Mouse (Mus musculus) kidney, embryonic 16.5 days (tissue): ENCODE results near the gene Zfp287. TPM values are rescaled to one million over a fixed set of nuclear protein-coding genes. Genes with fewer than 3 reads are reported as not detected.
"Not testable (repeated sequence)": the region's sequence is repeated elsewhere in the genome, so short reads cannot be mapped to it uniquely, and the experiment has no call there.

ENCODE experiments used
- ATAC-seq: fragments of 200-750 bp; cut with Nextera tagmentation; 2 replicates; pipeline ENCODE4 v1.8.0; 2017; ENCODE audit warnings: moderate TSS enrichment; ENCODE audit not compliant: low FRiP score, low TSS enrichment
- H3K27ac ChIP-seq: fragments of 300-500 bp; sonication (generic); 2 replicates; pipeline ENCODE4 v1.5.1; 2014; ENCODE audit warnings: low read length
- H3K27me3 ChIP-seq: fragments of 300-500 bp; sonication (generic); 2 replicates; pipeline ENCODE4 v1.6.1; 2014; ENCODE audit warnings: low read length, control low read depth, mixed read lengths; ENCODE audit not compliant: insufficient read depth
- H3K36me3 ChIP-seq: fragments of 300-500 bp; sonication (generic); 2 replicates; pipeline ENCODE4 v1.6.1; 2014; ENCODE audit warnings: low read length, control low read depth, mixed read lengths; ENCODE audit not compliant: insufficient read depth
- H3K4me1 ChIP-seq: fragments of 300-500 bp; sonication (generic); 2 replicates; pipeline ENCODE4 v1.6.1; 2014; ENCODE audit warnings: low read length, control low read depth, mixed read lengths; ENCODE audit not compliant: insufficient read depth
- H3K4me2 ChIP-seq: fragments of 300-500 bp; sonication (generic); replicated peaks from 2 replicates; pipeline ENCODE4 v1.6.1; 2014; ENCODE audit warnings: low read depth, low read length
- H3K4me3 ChIP-seq: fragments of 300-500 bp; sonication (generic); 2 replicates; pipeline ENCODE4 v1.5.1; 2014; ENCODE audit warnings: mild to moderate bottlenecking, low read length
- H3K9ac ChIP-seq: fragments of 300-500 bp; sonication (generic); replicated peaks from 2 replicates; pipeline ENCODE4 v1.6.1; 2014; ENCODE audit warnings: low read length
- H3K9me3 ChIP-seq: fragments of 300-500 bp; sonication (generic); 2 replicates; pipeline ENCODE4 v1.6.1; 2016; ENCODE audit warnings: low read length, control low read depth
- WGBS: fragments of 180-500 bp; shearing (Covaris S2); extraction: QIAGEN DNeasy Blood & Tissue Kit; methylation state at CpG from one replicate; pipeline ENCODE4 v1.1.7; 2014; 5-methylcytosine and 5-hydroxymethylcytosine counted together
- polyA plus RNA-seq: library from polyadenylated mRNA; unstranded; fragments of >200 nt; fragmentation: Nextera tagmentation; extraction: Ambion mirVana; gene quantifications from 2 replicates; pipeline ENCODE4 v1.2.1, GENCODE M21; 2015

Zfp287 gene
- polyA plus RNA-seq, 1 experiment from 2014 or later: 7.5 TPM

DNA sequence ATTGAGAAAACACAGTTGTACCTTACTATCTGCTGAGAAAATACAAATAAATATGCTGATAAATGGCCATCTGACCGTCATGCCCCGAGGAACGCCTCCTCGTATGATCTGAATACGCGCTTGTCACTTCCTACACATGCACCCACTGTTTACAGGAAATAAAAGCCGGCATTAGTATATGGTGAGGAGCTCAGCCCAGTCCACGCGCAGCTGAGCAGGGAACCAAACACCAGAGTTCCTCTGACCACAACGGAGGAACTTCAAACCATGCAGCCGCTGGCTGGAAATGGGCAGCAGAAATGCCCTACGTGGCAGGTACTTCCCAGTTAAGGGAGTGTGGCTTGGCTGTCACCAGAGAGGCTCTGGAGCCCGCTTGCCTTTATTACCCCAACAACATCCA lies 17.7 kb upstream of the Zfp287 start:
- not testable (repeated sequence) for H3K4me2 ChIP-seq, H3K27ac ChIP-seq, ATAC-seq, H3K4me3 ChIP-seq, H3K36me3 ChIP-seq, H3K4me1 ChIP-seq, H3K9ac ChIP-seq, H3K9me3 ChIP-seq
- 85% methylated on average over 13 of the region's 13 CpGs for WGBS
- H3K27me3 ChIP-seq: peaks cover 14% of the 10 kb centered on the region; the same call in 1 of the 2 replicates

DNA sequence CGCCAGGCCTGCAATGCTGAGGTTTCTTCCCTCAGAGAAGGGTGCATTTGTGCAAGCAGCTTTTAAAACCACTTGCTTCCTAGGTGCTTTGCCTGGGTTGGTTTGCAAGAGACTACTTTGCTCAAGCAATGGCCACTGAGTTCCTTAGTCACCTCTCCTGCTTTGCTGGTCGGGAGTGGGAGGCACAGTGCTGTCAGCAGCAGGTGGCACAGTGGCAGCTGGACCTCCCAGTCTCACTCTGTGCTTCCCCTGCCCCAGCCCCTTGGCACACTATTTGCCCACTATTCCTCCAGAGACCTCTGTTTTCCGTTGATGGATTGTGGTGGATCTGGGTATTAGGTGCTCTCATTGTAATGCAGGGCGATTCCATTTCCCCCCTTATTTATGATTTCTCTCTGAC lies 16.4 kb upstream of the Zfp287 start:
- no peak overlapping the region for H3K4me3 ChIP-seq
- no peak for ATAC-seq
- no peak overlapping the region for H3K27ac ChIP-seq
- H3K9me3 ChIP-seq: no peaks in the 10 kb centered on the region
- H3K4me2 ChIP-seq: no peak overlapping the region
- H3K4me1 ChIP-seq: peaks cover 8% of the 10 kb centered on the region; the same call in 1 of the 2 replicates
- H3K9ac ChIP-seq: no peak overlapping the region
- H3K36me3 ChIP-seq: no peaks in the 10 kb centered on the region
- peaks cover 11% of the 10 kb centered on the region; the same call in 1 of the 2 replicates for H3K27me3 ChIP-seq
- WGBS: 74% methylated on average over 4 of the region's 4 CpGs

- H3K27ac ChIP-seq: no peak overlapping the region
- H3K9ac ChIP-seq: no peak overlapping the region
- WGBS: 66% methylated on average over 9 of the region's 9 CpGs
- peaks cover 11% of the 10 kb centered on the region; the same call in 1 of the 2 replicates for H3K27me3 ChIP-seq
- no peak overlapping the region for H3K4me2 ChIP-seq
- ATAC-seq: no peak
- peaks cover 5% of the 10 kb centered on the region; the same call in 1 of the 2 replicates for H3K4me1 ChIP-seq
- H3K4me3 ChIP-seq: no peak overlapping the region
- H3K9me3 ChIP-seq: no peaks in the 10 kb centered on the region
- H3K36me3 ChIP-seq: no peaks in the 10 kb centered on the region
These were observed 15.5 kb upstream of the Zfp287 start for GRCm38 (mm10) chr11:62747227-62747626.

- Histone ChIP-seq H3K9me3 (no peaks in the 10 kb centered on the region), H3K4me1 (peaks cover 4% of the 10 kb centered on the region; the same call in 1 of the 2 replicates), H3K27me3 (peaks cover 11% of the 10 kb centered on the region; the same call in 1 of the 2 replicates), H3K4me2 (peak overlapping the region; percentile 72), H3K36me3 (no peaks in the 10 kb centered on the region), H3K4me3 (peak overlapping the region; percentile 50), H3K9ac (peak overlapping the region; percentile 41; the same call in 1 of the 2 replicates), H3K27ac (no peak overlapping the region)
- WGBS: 3% methylated on average over 27 of the region's 27 CpGs
- peak; percentile 79; the same call in 1 of the 2 replicates for ATAC-seq
These were observed 14.4 kb upstream of the Zfp287 start for GRCm38 (mm10) chr11:62746001-62746533.

- WGBS: 48% methylated on average over 5 of the region's 5 CpGs
- H3K9me3 ChIP-seq: no peaks in the 10 kb centered on the region
- no peak overlapping the region for H3K4me3 ChIP-seq
- no peak overlapping the region for H3K9ac ChIP-seq
- peaks cover 4% of the 10 kb centered on the region; the same call in 1 of the 2 replicates for H3K4me1 ChIP-seq
- no peak overlapping the region for H3K4me2 ChIP-seq
- H3K36me3 ChIP-seq: no peaks in the 10 kb centered on the region
- H3K27me3 ChIP-seq: peaks cover 11% of the 10 kb centered on the region; the same call in 1 of the 2 replicates
- ATAC-seq: peak; percentile 68; the same call in 1 of the 2 replicates
- H3K27ac ChIP-seq: no peak overlapping the region
These were observed 12.4 kb upstream of the Zfp287 start for GRCm38 (mm10) chr11:62744103-62744502.

DNA sequence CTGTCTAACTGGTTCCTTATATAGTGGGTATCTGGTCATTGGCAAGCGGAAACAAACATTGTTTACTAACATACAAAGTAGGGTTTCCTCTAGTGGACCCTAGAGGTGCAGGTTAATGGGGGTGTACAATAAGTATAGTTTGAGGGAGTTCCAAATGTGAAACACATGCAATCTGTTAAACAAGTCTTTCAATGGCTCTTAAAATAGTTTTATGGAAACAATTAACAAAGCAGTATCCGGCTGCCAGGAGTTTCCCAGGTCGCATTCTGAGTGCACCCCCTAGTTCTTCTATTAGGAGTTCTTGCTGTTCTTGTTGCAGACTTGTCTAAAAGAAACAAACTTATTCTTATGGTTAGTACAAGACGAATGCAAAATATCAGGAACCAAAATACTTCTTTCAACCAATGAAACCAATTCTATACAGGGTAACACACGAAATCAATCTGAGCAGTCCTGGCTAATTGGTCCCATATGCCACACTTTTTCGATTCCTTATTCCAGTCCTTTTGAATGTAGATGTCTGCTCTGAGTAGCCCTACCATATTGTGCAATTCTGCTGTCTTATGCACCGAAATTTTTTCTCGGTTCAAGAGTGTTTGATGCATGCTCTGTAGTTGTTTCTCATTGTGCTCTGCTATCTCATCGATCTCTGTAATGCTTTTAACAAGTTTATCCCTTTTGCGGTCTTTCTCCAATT lies 10.7 kb upstream of the Zfp287 start:
- H3K36me3 ChIP-seq: no peaks in the 10 kb centered on the region
- no peak overlapping the region for H3K4me2 ChIP-seq
- H3K27ac ChIP-seq: no peak overlapping the region
- no peaks in the 10 kb centered on the region for H3K9me3 ChIP-seq
- no peak for ATAC-seq
- no peak overlapping the region for H3K9ac ChIP-seq
- peaks cover 4% of the 10 kb centered on the region; the same call in 1 of the 2 replicates for H3K4me1 ChIP-seq
- H3K27me3 ChIP-seq: peaks cover 9% of the 10 kb centered on the region; the same call in 1 of the 2 replicates
- 80% methylated on average over 10 of the region's 10 CpGs for WGBS
- no peak overlapping the region for H3K4me3 ChIP-seq

DNA sequence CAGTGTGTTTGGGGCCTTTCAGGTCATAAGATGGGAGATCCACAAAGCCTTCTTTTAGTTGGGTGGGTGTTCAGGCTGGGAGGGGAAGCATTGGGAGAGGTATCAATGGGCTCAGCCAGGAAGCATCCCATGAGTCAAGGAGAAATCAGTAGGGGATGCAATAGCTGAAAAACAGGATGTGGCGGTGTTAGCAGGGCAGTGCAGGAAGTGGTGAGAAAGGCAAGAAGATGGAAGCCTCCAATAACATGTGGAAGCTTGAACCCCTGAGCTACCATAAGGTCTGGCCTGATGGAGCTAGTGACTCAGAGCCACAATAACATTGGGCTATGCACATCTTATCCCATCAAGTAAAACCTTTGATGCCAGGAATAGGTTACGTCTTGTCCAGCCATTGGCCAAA lies 9.5 kb upstream of the Zfp287 start:
- Histone ChIP-seq H3K9me3 (no peaks in the 10 kb centered on the region), H3K4me1 (no peaks in the 10 kb centered on the region), H3K4me2 (no peak overlapping the region), H3K36me3 (no peaks in the 10 kb centered on the region), H3K4me3 (no peak overlapping the region), H3K27me3 (no peaks in the 10 kb centered on the region), H3K9ac (no peak overlapping the region), H3K27ac (no peak overlapping the region)
- no peak for ATAC-seq
- WGBS: 88% methylated on average over 2 of the region's 2 CpGs

GRCm38 (mm10) chr11:62732665-62733064 lies 960 bp upstream of the Zfp287 start:
- H3K4me1 ChIP-seq: peaks cover 7% of the 10 kb centered on the region; the same call in 1 of the 2 replicates
- H3K4me2 ChIP-seq: no peak overlapping the region
- no peak overlapping the region for H3K27ac ChIP-seq
- no peak for ATAC-seq
- H3K36me3 ChIP-seq: peaks cover 5% of the 10 kb centered on the region; the same call in 1 of the 2 replicates
- no peak overlapping the region for H3K4me3 ChIP-seq
- no peaks in the 10 kb centered on the region for H3K27me3 ChIP-seq
- no peak overlapping the region for H3K9ac ChIP-seq
- H3K9me3 ChIP-seq: no peaks in the 10 kb centered on the region
- 77% methylated on average over 3 of the region's 3 CpGs for WGBS

- peak overlapping the region; percentile 57 for H3K4me3 ChIP-seq
- H3K4me2 ChIP-seq: peak overlapping the region; percentile 78
- no peak for ATAC-seq
- H3K36me3 ChIP-seq: peaks cover 5% of the 10 kb centered on the region; the same call in 1 of the 2 replicates
- no peaks in the 10 kb centered on the region for H3K9me3 ChIP-seq
- H3K4me1 ChIP-seq: peaks cover 7% of the 10 kb centered on the region; the same call in 1 of the 2 replicates
- WGBS: 10% methylated on average over 5 of the region's 5 CpGs
- no peaks in the 10 kb centered on the region for H3K27me3 ChIP-seq
- H3K9ac ChIP-seq: no peak overlapping the region
- H3K27ac ChIP-seq: no peak overlapping the region
These were observed 300 bp upstream of the Zfp287 start for GRCm38 (mm10) chr11:62732022-62732387.

DNA sequence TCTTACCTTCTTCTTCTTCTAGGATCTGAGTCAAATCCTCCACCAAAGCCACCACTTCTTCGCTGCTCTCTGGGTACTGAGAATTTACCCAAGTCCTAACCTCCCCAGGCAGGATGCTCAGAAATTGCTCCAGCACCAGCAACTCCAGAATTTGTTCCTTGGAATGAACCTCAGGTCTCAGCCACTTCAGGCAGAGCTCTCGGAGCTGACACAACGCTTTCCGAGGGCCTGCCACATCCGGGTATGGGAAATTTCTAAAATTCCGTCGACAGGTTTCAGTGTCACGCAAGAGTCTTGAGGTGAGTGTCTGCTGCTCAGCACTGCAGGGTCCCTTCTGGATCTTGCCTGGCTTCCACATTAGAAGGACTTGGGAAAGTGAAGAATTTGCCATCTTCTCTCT lies 3.4 kb downstream of the Zfp287 start:
- Histone ChIP-seq H3K4me3 (no peak overlapping the region), H3K9ac (no peak overlapping the region), H3K4me2 (no peak overlapping the region), H3K9me3 (no peaks in the 10 kb centered on the region), H3K27ac (no peak overlapping the region), H3K27me3 (no peaks in the 10 kb centered on the region), H3K36me3 (peaks cover 20% of the 10 kb centered on the region), H3K4me1 (peaks cover 7% of the 10 kb centered on the region; the same call in 1 of the 2 replicates)
- ATAC-seq: no peak
- 93% methylated on average over 8 of the region's 8 CpGs for WGBS
